Mouse (Mus musculus): ENCODE results near the gene Tekt5. TPM values are rescaled to one million over a fixed set of nuclear protein-coding genes. Genes with fewer than 3 reads are reported as not detected.

The Tekt5 gene
- polyA plus RNA-seq (2012; fragmentation: generic; extraction: Trizol), result 21.8 TPM

DNA sequence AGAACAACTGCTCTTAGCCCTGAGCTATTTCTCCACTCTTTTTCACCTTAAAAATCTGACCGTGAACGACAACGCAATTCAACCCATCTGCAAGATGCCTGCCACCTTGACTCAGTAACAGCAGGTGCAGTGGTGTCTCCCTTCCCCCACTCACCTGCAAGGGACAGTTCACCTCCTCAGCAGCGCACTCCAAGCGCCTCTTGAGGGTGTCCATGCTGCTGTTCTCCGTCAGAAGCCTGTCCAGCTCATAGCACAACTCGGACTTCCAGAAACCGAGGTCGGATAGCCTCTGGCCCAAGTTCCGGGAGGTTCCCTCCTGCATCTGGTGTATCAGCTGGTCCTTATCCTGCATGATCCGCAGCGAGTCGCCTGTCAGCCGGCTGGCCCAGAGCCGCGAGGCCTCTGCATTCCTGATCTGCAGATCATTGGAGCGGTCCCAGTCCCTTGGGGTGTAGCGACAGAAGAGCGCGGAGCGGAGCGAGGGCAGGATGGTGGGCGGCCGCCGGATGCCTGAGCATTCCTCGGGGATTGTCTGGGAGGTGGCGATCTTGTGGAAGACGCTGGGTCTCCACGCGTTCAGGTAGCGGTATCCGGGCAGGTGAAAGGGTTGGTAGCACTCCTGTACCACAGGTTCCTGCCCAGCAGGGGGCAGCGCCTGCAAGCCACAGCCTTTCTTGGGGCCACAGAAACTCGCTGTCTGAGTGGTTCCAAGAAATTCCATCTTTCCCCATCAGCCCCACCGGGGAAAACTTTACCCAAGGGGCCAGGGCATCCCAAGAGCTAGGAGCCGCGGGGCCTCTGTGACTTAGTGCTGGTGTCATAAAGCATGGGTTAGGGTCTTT lies at the start of gene Tekt5:
Gene Tekt5, minus strand, starts transcription at position 792 of the 842 bp plus-strand sequence.
- Histone ChIP-seq H3K4me3 (no peak within 1 kb of the TSS), H3K79me2 (ENCODE audit: control insufficient read depth, insufficient read depth) (no peaks in the 10 kb centered on the region)
- TF ChIP-seq MAX (IDR thresholded peaks at IDR 0.05; ENCODE audit: low read depth) (no peak), MYOG (IDR thresholded peaks at IDR 0.05; ENCODE audit: control insufficient read depth in 1 of 3, insufficient read depth in 1 of 3, insufficient read length in 2 of 3, low read depth in 2 of 3) (peak in 1 of 3 experiments; percentile 3)

DNA sequence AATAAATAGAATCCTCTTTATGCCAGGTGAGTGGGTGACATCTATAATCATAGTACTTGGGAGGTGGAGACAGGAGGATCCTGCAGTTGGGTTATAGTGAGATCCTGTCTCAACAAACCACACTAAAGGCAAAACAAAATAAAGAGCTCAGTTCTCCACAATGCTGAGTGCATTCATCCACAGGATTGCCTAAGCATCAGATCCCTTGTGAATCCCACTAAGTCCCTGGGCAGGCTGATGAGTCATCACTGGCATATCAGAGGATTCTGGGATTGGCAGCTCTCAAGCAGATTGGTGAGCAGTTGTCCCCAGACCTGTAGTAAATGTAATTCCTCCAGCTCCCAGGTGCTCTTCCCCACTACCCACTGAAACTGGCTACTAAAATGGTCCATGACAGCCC lies 48.4 kb upstream of the Tekt5 start:
- H3K36me3 ChIP-seq (ENCODE audit: control insufficient read depth, insufficient read depth), result no peaks in the 10 kb centered on the region
- H3ac ChIP-seq (ENCODE audit: control insufficient read depth, insufficient read length), result no peak overlapping the region
- no peak for TF ChIP-seq MAX (IDR thresholded peaks at IDR 0.05; ENCODE audit: low read depth)
- TF ChIP-seq MYOG (IDR thresholded peaks at IDR 0.05; ENCODE audit: control insufficient read depth in 1 of 3, insufficient read depth in 1 of 3, insufficient read length in 2 of 3, low read depth in 2 of 3), result no peak
- TF ChIP-seq USF1 (IDR thresholded peaks at IDR 0.05; ENCODE audit: low read depth), result no peak
- TF ChIP-seq MYOD1 (IDR thresholded peaks at IDR 0.05; ENCODE audit: control insufficient read depth in 1 of 3, insufficient read length in 2 of 3, low read depth in 2 of 3), result no peak
- TF ChIP-seq CEBPB (IDR thresholded peaks at IDR 0.05; ENCODE audit: insufficient read depth, poor library complexity, severe bottlenecking), result no peak
- TF ChIP-seq POLR2AphosphoS2 (IDR thresholded peaks at IDR 0.05; ENCODE audit: insufficient read length, low read depth), result no peak
- no peak for TF ChIP-seq TCF12 (IDR thresholded peaks at IDR 0.05; ENCODE audit: insufficient read depth, poor library complexity, severe bottlenecking)
- TF ChIP-seq REST (IDR thresholded peaks at IDR 0.05; ENCODE audit: insufficient read depth, insufficient read length), result no peak
- TF ChIP-seq E2F4 (IDR thresholded peaks at IDR 0.05; ENCODE audit: insufficient read depth), result no peak
- no peak for TF ChIP-seq POLR2A (IDR thresholded peaks at IDR 0.05; ENCODE audit: insufficient read length, low read depth)
- TF ChIP-seq SRF (IDR thresholded peaks at IDR 0.05; ENCODE audit: control insufficient read depth, insufficient read length, low read depth), result no peak
- no peak for TF ChIP-seq TCF3 (IDR thresholded peaks at IDR 0.05; ENCODE audit: insufficient read length, low read depth)
- no peak overlapping the region for H3K4me3 ChIP-seq
- H3K79me2 ChIP-seq (ENCODE audit: control insufficient read depth, insufficient read depth), result no peaks in the 10 kb centered on the region
- H3K27me3 ChIP-seq (ENCODE audit: control insufficient read depth, insufficient read depth, insufficient read length), result no peaks in the 10 kb centered on the region
- no peak overlapping the region for H3K4me2 ChIP-seq (ENCODE audit: low read depth)

More for the DNA sequence above, at the start of gene Tekt5:
- Histone ChIP-seq H3K4me2 (ENCODE audit: low read depth) (peak within 1 kb of the TSS; percentile 18), H3ac (ENCODE audit: control insufficient read depth, insufficient read length) (no peak within 1 kb of the TSS), H3K27me3 (ENCODE audit: control insufficient read depth, insufficient read depth, insufficient read length) (peaks cover 13% of the 10 kb centered on the region), H3K36me3 (ENCODE audit: control insufficient read depth, insufficient read depth) (no peaks in the 10 kb centered on the region)

- Histone ChIP-seq H3K36me3 (ENCODE audit: control insufficient read depth, insufficient read depth) (no peaks in the 10 kb centered on the region), H3K79me2 (ENCODE audit: control insufficient read depth, insufficient read depth) (no peaks in the 10 kb centered on the region), H3ac (ENCODE audit: control insufficient read depth, insufficient read length) (no peak overlapping the region), H3K4me3 (no peak overlapping the region), H3K27me3 (ENCODE audit: control insufficient read depth, insufficient read depth, insufficient read length) (no peaks in the 10 kb centered on the region), H3K4me2 (ENCODE audit: low read depth) (no peak overlapping the region)
- TF ChIP-seq TCF3 (IDR thresholded peaks at IDR 0.05; ENCODE audit: insufficient read length, low read depth) (no peak), MYOG (IDR thresholded peaks at IDR 0.05; ENCODE audit: control insufficient read depth in 1 of 3, insufficient read depth in 1 of 3, insufficient read length in 2 of 3, low read depth in 2 of 3) (no peak), CEBPB (IDR thresholded peaks at IDR 0.05; ENCODE audit: insufficient read depth, poor library complexity, severe bottlenecking) (no peak)
These were observed 46.5 kb upstream of the Tekt5 start for GRCm38 (mm10) chr16:10441761-10442160.

DNA sequence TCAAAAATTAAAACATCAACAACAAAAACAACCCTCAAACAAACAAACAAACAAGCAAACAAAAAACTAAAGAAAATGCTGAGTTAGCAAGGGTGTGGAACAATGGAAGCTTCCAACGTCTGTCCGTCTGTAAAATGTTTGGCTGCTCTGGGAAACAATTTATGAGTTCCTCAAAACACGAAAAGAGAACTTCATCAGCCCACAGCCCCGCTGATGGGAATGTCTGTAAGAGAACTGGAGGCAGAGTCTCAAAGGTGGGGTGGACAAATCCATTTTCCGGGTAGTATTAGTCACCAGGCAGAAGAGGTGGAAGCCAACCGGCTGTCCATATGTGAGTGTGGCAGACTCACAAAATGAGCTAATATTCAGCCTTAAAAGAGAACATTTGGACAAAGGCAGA lies 46.0 kb upstream of the Tekt5 start:
- TF ChIP-seq SRF (IDR thresholded peaks at IDR 0.05; ENCODE audit: control insufficient read depth, insufficient read length, low read depth), result no peak
- H3ac ChIP-seq (ENCODE audit: control insufficient read depth, insufficient read length), result no peak overlapping the region
- no peak overlapping the region for H3K4me2 ChIP-seq (ENCODE audit: low read depth)
- H3K79me2 ChIP-seq (ENCODE audit: control insufficient read depth, insufficient read depth), result no peaks in the 10 kb centered on the region
- H3K4me3 ChIP-seq, result no peak overlapping the region
- H3K36me3 ChIP-seq (ENCODE audit: control insufficient read depth, insufficient read depth), result no peaks in the 10 kb centered on the region
- no peaks in the 10 kb centered on the region for H3K27me3 ChIP-seq (ENCODE audit: control insufficient read depth, insufficient read depth, insufficient read length)

GRCm38 (mm10) chr16:10438055-10438454 lies 42.8 kb upstream of the Tekt5 start:
- Histone ChIP-seq H3K36me3 (ENCODE audit: control insufficient read depth, insufficient read depth) (no peaks in the 10 kb centered on the region), H3K4me3 (no peak overlapping the region), H3K27me3 (ENCODE audit: control insufficient read depth, insufficient read depth, insufficient read length) (no peaks in the 10 kb centered on the region), H3K4me2 (ENCODE audit: low read depth) (no peak overlapping the region), H3ac (ENCODE audit: control insufficient read depth, insufficient read length) (no peak overlapping the region), H3K79me2 (ENCODE audit: control insufficient read depth, insufficient read depth) (no peaks in the 10 kb centered on the region)
- TF ChIP-seq TCF12 (IDR thresholded peaks at IDR 0.05; ENCODE audit: insufficient read depth, poor library complexity, severe bottlenecking), result no peak
- no peak for TF ChIP-seq POLR2AphosphoS2 (IDR thresholded peaks at IDR 0.05; ENCODE audit: insufficient read length, low read depth)
- TF ChIP-seq USF1 (IDR thresholded peaks at IDR 0.05; ENCODE audit: low read depth), result no peak
- no peak for TF ChIP-seq CEBPB (IDR thresholded peaks at IDR 0.05; ENCODE audit: insufficient read depth, poor library complexity, severe bottlenecking)
- TF ChIP-seq MAX (IDR thresholded peaks at IDR 0.05; ENCODE audit: low read depth), result no peak
- TF ChIP-seq SRF (IDR thresholded peaks at IDR 0.05; ENCODE audit: control insufficient read depth, insufficient read length, low read depth), result no peak
- TF ChIP-seq TCF3 (IDR thresholded peaks at IDR 0.05; ENCODE audit: insufficient read length, low read depth), result no peak
- no peak for TF ChIP-seq E2F4 (IDR thresholded peaks at IDR 0.05; ENCODE audit: insufficient read depth)
- TF ChIP-seq POLR2A (IDR thresholded peaks at IDR 0.05; ENCODE audit: insufficient read length, low read depth), result no peak
- no peak for TF ChIP-seq MYOG (IDR thresholded peaks at IDR 0.05; ENCODE audit: control insufficient read depth in 1 of 3, insufficient read depth in 1 of 3, insufficient read length in 2 of 3, low read depth in 2 of 3)
- TF ChIP-seq REST (IDR thresholded peaks at IDR 0.05; ENCODE audit: insufficient read depth, insufficient read length), result no peak
- no peak for TF ChIP-seq MYOD1 (IDR thresholded peaks at IDR 0.05; ENCODE audit: control insufficient read depth in 1 of 3, insufficient read length in 2 of 3, low read depth in 2 of 3)
